9 mouse cellular contexts compared by ENCODE assay signal in the genomic region with DNA sequence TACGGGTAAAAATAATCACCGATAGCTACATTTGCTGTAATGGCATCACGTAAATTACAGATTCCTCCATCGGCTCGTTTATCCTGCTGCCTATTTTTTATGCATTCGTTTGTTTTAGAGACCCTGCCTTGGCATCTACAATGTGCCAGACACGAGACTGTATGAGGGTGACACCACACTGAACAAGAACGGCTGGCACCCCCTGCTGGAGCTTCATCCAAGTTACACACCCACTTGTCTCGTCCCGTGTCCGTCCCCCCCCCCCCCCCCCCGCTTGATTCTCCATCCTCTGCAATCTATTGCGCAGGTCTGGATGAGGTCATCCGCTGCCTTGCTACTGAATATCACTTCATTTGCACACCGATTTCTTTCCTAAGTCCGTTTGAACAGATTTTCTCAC. TPM values are rescaled to one million over a fixed set of nuclear protein-coding genes. Genes with fewer than 3 reads are reported as not detected.
DNase-seq lines count a peak whose midpoint lies in the region; ATAC-seq and TF ChIP-seq lines count a peak whose summit lies in the region.
"Had no signal": no experiment of that assay in that cellular context is flagged by ENCODE, and none has a peak within 500 bp of the region (broad histone marks: within the 10 kb centered on the region; RNA-seq: fewer than 3 reads in every experiment).

No protein-coding gene starts in this region.

- no peaks in the 10 kb centered on the region for H3K9me3 ChIP-seq in heart, embryonic 16.5 days (replicated peaks; ENCODE audit: control insufficient read depth, low read length)
- no peaks in the 10 kb centered on the region for H3K9me3 ChIP-seq in heart, embryonic 11.5 days (replicated peaks; ENCODE audit: control insufficient read depth, low read length)
- H3K9me3 ChIP-seq in kidney, postnatal 0 days (replicated peaks; ENCODE audit: low read length), result no peaks in the 10 kb centered on the region
- no peaks in the 10 kb centered on the region for H3K9me3 ChIP-seq in lung, embryonic 14.5 days (ENCODE audit: low read depth, low read length)
- H3K9me3 ChIP-seq: heart, embryonic 13.5 days had no signal

- WGBS in heart, embryonic 16.5 days, result 58% methylated on average over 14 of the region's 16 CpGs
- WGBS in heart, embryonic 11.5 days (ENCODE audit: insufficient replicate concordance), result 66% methylated on average over 15 of the region's 16 CpGs
- WGBS in kidney, postnatal 0 days, result 53% methylated on average over 15 of the region's 16 CpGs
- WGBS in lung, embryonic 14.5 days, result 53% methylated on average over 16 of the region's 16 CpGs

- H3K4me1 ChIP-seq in heart, embryonic 16.5 days (ENCODE audit: control insufficient read depth, insufficient read depth, low read length), result peaks cover 9% of the 10 kb centered on the region
- peaks cover 4% of the 10 kb centered on the region; the same call in 1 of the 2 replicates for H3K4me1 ChIP-seq in heart, embryonic 11.5 days (ENCODE audit: control insufficient read depth, insufficient read depth, low read length)
- peaks cover 3% of the 10 kb centered on the region; the same call in 1 of the 2 replicates for H3K4me1 ChIP-seq in cortical plate, adult 2 months (ENCODE audit: control insufficient read depth, insufficient read depth, low read length)
- H3K4me1 ChIP-seq in kidney, postnatal 0 days (replicated peaks; ENCODE audit: insufficient read depth, low read length), result no peaks in the 10 kb centered on the region
- no peaks in the 10 kb centered on the region for H3K4me1 ChIP-seq in lung, embryonic 14.5 days (ENCODE audit: insufficient read depth)

- no peaks in the 10 kb centered on the region for H3K36me3 ChIP-seq in heart, embryonic 16.5 days (ENCODE audit: control insufficient read depth, insufficient read depth)
- H3K36me3 ChIP-seq in heart, embryonic 11.5 days (ENCODE audit: control insufficient read depth, insufficient read depth, low read length), result no peaks in the 10 kb centered on the region
- no peaks in the 10 kb centered on the region for H3K36me3 ChIP-seq in kidney, postnatal 0 days (ENCODE audit: insufficient read depth, low read length)
- no peaks in the 10 kb centered on the region for H3K36me3 ChIP-seq in lung, embryonic 14.5 days (ENCODE audit: insufficient read depth)
- H3K36me3 ChIP-seq: heart, embryonic 13.5 days had no signal

- H3K4me2 ChIP-seq in heart, embryonic 16.5 days (ENCODE audit: low read depth, low read length), result no peak overlapping the region
- no peak overlapping the region for H3K4me2 ChIP-seq in heart, embryonic 11.5 days
- H3K4me2 ChIP-seq in kidney, postnatal 0 days (ENCODE audit: low read length), result no peak overlapping the region
- H3K4me2 ChIP-seq in lung, embryonic 14.5 days, result no peak overlapping the region
- H3K4me2 ChIP-seq: heart, embryonic 13.5 days had no signal

- no peaks in the 10 kb centered on the region for H3K27me3 ChIP-seq in heart, embryonic 16.5 days (ENCODE audit: control insufficient read depth, insufficient read depth, low read length)
- no peaks in the 10 kb centered on the region for H3K27me3 ChIP-seq in heart, embryonic 11.5 days (ENCODE audit: control insufficient read depth, insufficient read depth, low read length)
- no peaks in the 10 kb centered on the region for H3K27me3 ChIP-seq in kidney, postnatal 0 days (ENCODE audit: insufficient read depth, low read length)
- no peaks in the 10 kb centered on the region for H3K27me3 ChIP-seq in lung, embryonic 14.5 days (ENCODE audit: insufficient read depth, low read length)

- no peak overlapping the region for H3K27ac ChIP-seq in heart, embryonic 16.5 days (ENCODE audit: low read length)
- no peak overlapping the region for H3K27ac ChIP-seq in heart, embryonic 11.5 days (ENCODE audit: low read depth, low read length)
- no peak overlapping the region for H3K27ac ChIP-seq in cortical plate, adult 2 months (ENCODE audit: insufficient read depth, low read length)
- H3K27ac ChIP-seq in kidney, postnatal 0 days, result no peak overlapping the region
- no peak overlapping the region for H3K27ac ChIP-seq in lung, embryonic 14.5 days (ENCODE audit: low read depth)
- H3K27ac ChIP-seq: heart, embryonic 13.5 days had no signal

- peak; percentile 44 for TF ChIP-seq CTCF in cortical plate, adult 2 months (IDR thresholded peaks at IDR 0.05; ENCODE audit: extremely low read depth, insufficient read depth, low read length)
- peak; percentile 47 for TF ChIP-seq CTCF in kidney, postnatal 0 days (IDR thresholded peaks at IDR 0.05; ENCODE audit: low read depth)
- peak; percentile 41 for TF ChIP-seq CTCF in lung, embryonic 14.5 days (IDR thresholded peaks at IDR 0.05; ENCODE audit: low read depth)

- H3K4me3 ChIP-seq in heart, embryonic 16.5 days (ENCODE audit: low read length), result no peak overlapping the region
- H3K4me3 ChIP-seq in heart, embryonic 11.5 days (ENCODE audit: low read depth, low read length), result no peak overlapping the region
- H3K4me3 ChIP-seq in cortical plate, adult 2 months (ENCODE audit: insufficient read depth, low read length), result no peak overlapping the region
- no peak overlapping the region for H3K4me3 ChIP-seq in kidney, postnatal 0 days (replicated peaks; ENCODE audit: low read depth, low read length)
- H3K4me3 ChIP-seq in lung, embryonic 14.5 days (ENCODE audit: low read depth, low read length), result no peak overlapping the region
- H3K4me3 ChIP-seq: heart, embryonic 13.5 days had no signal

- DNase-seq in urinary bladder, postnatal 25 days (ENCODE audit: low spot score), result peak; percentile 39
- no peak for DNase-seq in urinary bladder, postnatal 10 days (ENCODE audit: low spot score)
- DNase-seq in kidney, postnatal 0 days (ENCODE audit: low spot score), result peak; percentile 54
- DNase-seq in lung, embryonic 14.5 days, result peak; percentile 51
- DNase-seq in yolk sac, embryonic 10.5 days (ENCODE audit: low spot score), result no peak

- ATAC-seq in heart, embryonic 16.5 days (replicated peaks; ENCODE audit: extremely low read depth, insufficient read depth, low FRiP score), result 0 out of 2 replicates have a peak, but pooled peaks have one; percentile 41
- ATAC-seq in heart, embryonic 11.5 days (replicated peaks; ENCODE audit: insufficient number of reproducible peaks, low FRiP score, low TSS enrichment), result no peak
- no peak for ATAC-seq in kidney, postnatal 0 days (replicated peaks; ENCODE audit: low FRiP score, low read depth)
- no peak for ATAC-seq in lung, embryonic 14.5 days (ENCODE audit: insufficient read depth)

- no peak for TF ChIP-seq POLR2A in cortical plate, adult 2 months (IDR thresholded peaks at IDR 0.05; ENCODE audit: extremely low read depth, insufficient read depth, low read length)

- no peak overlapping the region for H3K9ac ChIP-seq in heart, embryonic 16.5 days (ENCODE audit: low read length)
- H3K9ac ChIP-seq in heart, embryonic 11.5 days (ENCODE audit: low read depth, low read length), result no peak overlapping the region
- H3K9ac ChIP-seq in kidney, postnatal 0 days (ENCODE audit: low read depth, low read length), result no peak overlapping the region
- no peak overlapping the region for H3K9ac ChIP-seq in lung, embryonic 14.5 days
- H3K9ac ChIP-seq: heart, embryonic 13.5 days had no signal

RNA-seq across cellular contexts. Expression of a gene that starts 12.9 kb away (rescaled TPM):
- polyA plus RNA-seq in heart, embryonic 16.5 days (2015; fragmentation: Nextera tagmentation; extraction: Ambion mirVana), result 0.83 and 1.3 TPM in 2 replicates
- 0.41 and 1.5 TPM in 2 replicates for polyA plus RNA-seq in heart, embryonic 11.5 days (2014; fragmentation: Nextera tagmentation; extraction: Ambion mirVana)
- polyA plus RNA-seq in cortical plate, adult 2 months (2012; rRNA removed), result 0.23 and 0.25 TPM in 2 replicates
- 0.51 and 0.73 TPM in 2 replicates for polyA plus RNA-seq in kidney, postnatal 0 days (2015; fragmentation: Nextera tagmentation; extraction: Ambion mirVana)
- 5.0 and 5.8 TPM in 2 replicates for polyA plus RNA-seq in lung, embryonic 14.5 days (2014; fragmentation: Nextera tagmentation; extraction: Ambion mirVana)

RNA-seq across cellular contexts. Expression of a gene that starts 37.1 kb away (rescaled TPM):
- 0.15 and 0.22 TPM in 2 replicates for polyA plus RNA-seq in heart, embryonic 16.5 days (2015; fragmentation: Nextera tagmentation; extraction: Ambion mirVana)
- 0.20 TPM in 1 of 2 replicates, not detected in the other for polyA plus RNA-seq in heart, embryonic 11.5 days (2014; fragmentation: Nextera tagmentation; extraction: Ambion mirVana)
- polyA plus RNA-seq in cortical plate, adult 2 months (2012; rRNA removed), result not detected in 2 replicates
- not detected in 2 replicates for polyA plus RNA-seq in kidney, postnatal 0 days (2015; fragmentation: Nextera tagmentation; extraction: Ambion mirVana)
- polyA plus RNA-seq in lung, embryonic 14.5 days (2014; fragmentation: Nextera tagmentation; extraction: Ambion mirVana), result not detected in 2 replicates
- polyA plus RNA-seq: heart, embryonic 13.5 days had no signal

Comparison
In these comparisons a context has a peak if more than half of its experiments do, and no peak if none do; other contexts are left out.
1. DNase-seq: peak in urinary bladder, postnatal 25 days (single experiment), kidney, postnatal 0 days (single experiment) and lung, embryonic 14.5 days (single experiment); none in urinary bladder, postnatal 10 days (single experiment) and yolk sac, embryonic 10.5 days (single experiment).
2. Peak in every context shown above with its lines, with median percentiles within 50 percentile points of each other: CTCF ChIP-seq.